Mouse (Mus musculus) forebrain, embryonic 10.5 days (tissue): ENCODE measurements around the gene Npepps. TPM values are rescaled to one million over a fixed set of nuclear protein-coding genes. Genes with fewer than 3 reads are reported as not detected.
"Not testable (repeated sequence)": the region's sequence is repeated elsewhere in the genome, so short reads cannot be mapped to it uniquely, and the experiment has no call there.

ENCODE experiments used
- DNase-seq: peaks from one replicate; pipeline ENCODE4 v3.0.0-alpha.2; 2017; ENCODE audit warnings: low spot score; ENCODE audit errors: extremely low spot score
- H3K27ac ChIP-seq: fragments of 300-500 bp; sonication (generic); 2 replicates; pipeline ENCODE4 v1.5.1; 2016; ENCODE audit warnings: mild to moderate bottlenecking
- H3K27me3 ChIP-seq: fragments of 300-500 bp; sonication (generic); 2 replicates; pipeline ENCODE4 v1.6.1; 2016; ENCODE audit warnings: mild to moderate bottlenecking; ENCODE audit not compliant: poor library complexity, severe bottlenecking
- H3K36me3 ChIP-seq: fragments of 300-500 bp; sonication (generic); replicated peaks from 2 replicates; pipeline ENCODE4 v1.6.1; 2016; ENCODE audit warnings: mild to moderate bottlenecking, moderate library complexity
- H3K4me1 ChIP-seq: fragments of 300-500 bp; sonication (generic); 2 replicates; pipeline ENCODE4 v1.6.1; 2016
- H3K4me3 ChIP-seq: fragments of 300-500 bp; sonication (generic); 2 replicates; pipeline ENCODE4 v1.5.1; 2016; ENCODE audit warnings: mild to moderate bottlenecking, moderate library complexity
- H3K9me3 ChIP-seq: fragments of 300-500 bp; sonication (generic); 2 replicates; pipeline ENCODE4 v1.6.1; 2016; ENCODE audit warnings: mild to moderate bottlenecking, moderate library complexity
- WGBS: fragments of 180-500 bp; shearing (Covaris S2); methylation state at CpG from one replicate; pipeline ENCODE4 v1.1.7; 2016; 5-methylcytosine and 5-hydroxymethylcytosine counted together
- polyA plus RNA-seq: library from polyadenylated mRNA; unstranded; fragments of >200 nt; fragmentation: Nextera tagmentation; extraction: Ambion mirVana; gene quantifications from 2 replicates; pipeline ENCODE4 v1.2.1, GENCODE M21; 2016

Gene Npepps
- polyA plus RNA-seq, 1 experiment from 2014 or later: 96.2 TPM

GRCm38 (mm10) chr11:97210728-97211400 is 69.6 kb downstream of the Npepps start:
- Histone ChIP-seq H3K4me3 (no peak overlapping the region), H3K27me3 (no peaks in the 10 kb centered on the region), H3K36me3 (peaks cover 97% of the 10 kb centered on the region), H3K9me3 (no peaks in the 10 kb centered on the region), H3K27ac (no peak overlapping the region), H3K4me1 (no peaks in the 10 kb centered on the region)
- 88% methylated on average over 9 of the region's 9 CpGs for WGBS
- DNase-seq: no peak

DNA sequence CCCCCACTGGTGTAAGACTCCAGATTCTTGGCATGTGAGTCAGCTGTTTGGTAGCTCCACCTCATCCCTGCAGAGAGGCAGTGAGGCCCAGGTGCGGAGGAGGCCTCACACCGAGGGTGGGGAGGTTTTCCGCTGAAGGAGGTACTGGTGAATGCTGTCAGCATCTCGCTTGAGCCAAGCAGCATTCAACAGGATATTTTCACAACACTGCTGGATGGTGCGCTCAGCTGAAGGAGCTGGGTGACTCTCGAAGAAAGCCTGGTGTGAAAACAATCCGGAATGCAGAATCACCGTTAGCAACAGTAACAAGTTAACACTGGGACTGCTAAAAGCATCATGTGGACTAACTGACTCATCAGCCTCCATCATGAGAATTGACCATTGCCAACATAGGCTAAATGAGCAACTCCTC is 73.4 kb downstream of the Npepps start:
- WGBS: 88% methylated on average over 8 of the region's 8 CpGs
- no peak for DNase-seq
- Histone ChIP-seq H3K4me3 (no peak overlapping the region), H3K4me1 (no peaks in the 10 kb centered on the region), H3K36me3 (peaks cover 70% of the 10 kb centered on the region), H3K9me3 (no peaks in the 10 kb centered on the region), H3K27me3 (no peaks in the 10 kb centered on the region), H3K27ac (no peak overlapping the region)

GRCm38 (mm10) chr11:97199519-97199918 is 80.9 kb downstream of the Npepps start:
- H3K27me3 ChIP-seq: no peaks in the 10 kb centered on the region
- WGBS: 92% methylated on average over 6 of the region's 6 CpGs
- no peaks in the 10 kb centered on the region for H3K9me3 ChIP-seq
- DNase-seq: no peak
- H3K4me3 ChIP-seq: no peak overlapping the region
- peaks cover 6% of the 10 kb centered on the region for H3K36me3 ChIP-seq
- no peaks in the 10 kb centered on the region for H3K4me1 ChIP-seq
- no peak overlapping the region for H3K27ac ChIP-seq

DNA sequence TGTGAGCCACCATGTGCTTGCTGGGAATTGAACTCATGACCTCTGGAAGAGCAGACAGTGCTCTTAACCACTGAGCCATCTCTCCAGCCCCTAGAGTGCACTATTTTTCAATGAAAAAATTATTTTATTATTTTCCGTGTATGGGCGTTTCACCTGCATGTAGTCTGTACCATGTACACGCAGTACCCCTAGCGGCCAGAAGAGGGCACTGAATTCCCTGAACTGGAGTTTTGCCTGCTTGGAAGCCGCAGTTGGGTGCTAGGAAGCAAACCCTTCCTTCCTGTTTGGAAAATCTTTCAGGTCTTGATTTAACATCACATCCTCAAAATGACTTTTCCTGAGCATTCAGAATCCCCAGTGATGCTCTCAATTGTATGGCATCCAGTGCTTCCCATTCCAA is 81.8 kb downstream of the Npepps start:
- peaks cover 9% of the 10 kb centered on the region for H3K36me3 ChIP-seq
- 21% methylated on average over 5 of the region's 5 CpGs for WGBS
- peak; percentile 54 for DNase-seq
- no peaks in the 10 kb centered on the region for H3K9me3 ChIP-seq
- no peak overlapping the region for H3K27ac ChIP-seq
- no peaks in the 10 kb centered on the region for H3K4me1 ChIP-seq
- H3K4me3 ChIP-seq: no peak overlapping the region
- H3K27me3 ChIP-seq: no peaks in the 10 kb centered on the region

DNA sequence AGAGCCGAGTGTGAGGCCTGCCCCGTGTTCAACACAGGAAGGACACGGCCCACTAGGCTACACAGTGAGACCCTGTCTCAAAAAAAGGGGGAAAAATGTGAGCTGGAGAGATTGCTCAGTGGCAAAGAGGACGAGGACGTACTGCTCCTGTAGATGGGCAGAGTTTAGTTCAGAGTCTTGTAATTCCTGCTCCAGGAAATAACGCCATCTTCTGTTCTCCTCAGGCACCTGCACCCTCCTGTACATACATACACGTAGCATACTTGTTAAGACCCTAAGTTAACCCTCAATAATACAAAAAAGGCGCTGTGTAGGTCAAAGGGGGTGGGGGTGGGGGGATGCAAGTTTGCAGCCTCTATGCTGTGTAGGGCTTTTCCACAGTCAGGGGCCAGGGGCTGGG is 83.4 kb downstream of the Npepps start:
- Histone ChIP-seq H3K27ac (no peak overlapping the region), H3K9me3 (no peaks in the 10 kb centered on the region), H3K36me3 (peaks cover 9% of the 10 kb centered on the region), H3K4me3 (no peak overlapping the region), H3K27me3 (no peaks in the 10 kb centered on the region), H3K4me1 (no peaks in the 10 kb centered on the region)
- WGBS: 84% methylated on average over 8 of the region's 8 CpGs
- DNase-seq: no peak

DNA sequence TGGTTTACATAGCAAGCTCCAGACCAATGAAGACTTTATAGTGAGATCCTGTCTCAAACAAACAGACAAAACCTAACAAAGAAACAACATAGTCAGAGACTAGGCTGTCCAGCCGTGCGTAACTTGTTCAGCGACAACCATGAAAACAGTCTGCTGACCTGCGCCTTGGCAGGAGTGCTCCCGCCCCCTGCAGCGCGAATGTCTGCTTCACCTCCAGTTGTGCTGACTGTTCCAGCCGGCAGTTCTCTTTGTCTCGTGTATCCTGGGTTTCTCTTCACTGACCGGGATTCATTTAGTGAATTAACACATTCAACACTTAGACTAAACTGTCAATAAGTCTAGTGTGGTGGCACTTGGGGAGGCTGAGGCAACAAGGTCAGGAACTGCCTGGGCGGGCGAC is 83.9 kb downstream of the Npepps start:
- 77% methylated on average over 12 of the region's 12 CpGs for WGBS
- H3K9me3 ChIP-seq: no peaks in the 10 kb centered on the region

GRCm38 (mm10) chr11:97192621-97192951 is 87.9 kb downstream of the Npepps start:
- Histone ChIP-seq H3K4me3 (no peak overlapping the region), H3K9me3 (no peaks in the 10 kb centered on the region), H3K4me1 (peaks cover 14% of the 10 kb centered on the region), H3K36me3 (peaks cover 27% of the 10 kb centered on the region), H3K27ac (no peak overlapping the region), H3K27me3 (no peaks in the 10 kb centered on the region)
- no peak for DNase-seq

More for the DNA sequence above, 83.9 kb downstream of the Npepps start:
- peaks cover 12% of the 10 kb centered on the region for H3K36me3 ChIP-seq
- no peak overlapping the region for H3K4me3 ChIP-seq
- H3K27me3 ChIP-seq: no peaks in the 10 kb centered on the region
- no peak for DNase-seq
- no peaks in the 10 kb centered on the region for H3K4me1 ChIP-seq
- no peak overlapping the region for H3K27ac ChIP-seq

GRCm38 (mm10) chr11:97191915-97192620 is 88.4 kb downstream of the Npepps start:
- H3K4me3 ChIP-seq: no peak overlapping the region
- no peak for DNase-seq
- H3K9me3 ChIP-seq: no peaks in the 10 kb centered on the region
- H3K4me1 ChIP-seq: peaks cover 16% of the 10 kb centered on the region
- H3K36me3 ChIP-seq: peaks cover 27% of the 10 kb centered on the region
- WGBS: 82% methylated on average over 6 of the region's 6 CpGs
- no peak overlapping the region for H3K27ac ChIP-seq
- H3K27me3 ChIP-seq: no peaks in the 10 kb centered on the region

DNA sequence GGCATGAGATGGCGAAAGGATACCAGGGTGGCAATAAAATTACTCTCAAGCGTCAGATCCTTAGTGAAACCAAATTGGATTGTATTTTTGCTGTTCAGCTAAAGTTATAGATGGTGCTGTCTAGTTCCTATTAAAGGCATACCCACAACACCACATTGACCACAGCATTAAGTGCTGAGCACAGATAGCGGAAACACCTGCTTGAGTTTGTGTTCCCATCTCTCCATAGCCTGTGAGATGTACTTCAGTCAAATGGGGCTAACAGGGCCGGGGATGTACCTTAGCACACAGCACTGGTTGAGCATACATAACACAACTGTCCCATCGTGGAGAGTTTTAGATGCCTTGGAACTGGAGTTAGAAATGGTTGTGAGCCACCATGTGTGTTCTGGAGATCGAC is 89.4 kb downstream of the Npepps start:
- peaks cover 36% of the 10 kb centered on the region for H3K36me3 ChIP-seq

GRCm38 (mm10) chr11:97189645-97190044 is 90.8 kb downstream of the Npepps start:
- Histone ChIP-seq H3K4me1 (peaks cover 40% of the 10 kb centered on the region), H3K4me3 (peak overlapping the region; percentile 95; the same call in 1 of the 2 replicates), H3K27ac (peak overlapping the region; percentile 100; the same call in 1 of the 2 replicates), H3K36me3 (peaks cover 45% of the 10 kb centered on the region)
- not testable (repeated sequence) for H3K27me3 ChIP-seq, DNase-seq, H3K9me3 ChIP-seq
- 90% methylated on average over 6 of the region's 6 CpGs for WGBS

More for the DNA sequence above, 89.4 kb downstream of the Npepps start:
- no peaks in the 10 kb centered on the region for H3K27me3 ChIP-seq
- H3K27ac ChIP-seq: no peak overlapping the region
- WGBS: 91% methylated on average over 6 of the region's 6 CpGs
- no peak for DNase-seq
- H3K4me3 ChIP-seq: no peak overlapping the region
- H3K9me3 ChIP-seq: no peaks in the 10 kb centered on the region
- H3K4me1 ChIP-seq: peaks cover 27% of the 10 kb centered on the region

DNA sequence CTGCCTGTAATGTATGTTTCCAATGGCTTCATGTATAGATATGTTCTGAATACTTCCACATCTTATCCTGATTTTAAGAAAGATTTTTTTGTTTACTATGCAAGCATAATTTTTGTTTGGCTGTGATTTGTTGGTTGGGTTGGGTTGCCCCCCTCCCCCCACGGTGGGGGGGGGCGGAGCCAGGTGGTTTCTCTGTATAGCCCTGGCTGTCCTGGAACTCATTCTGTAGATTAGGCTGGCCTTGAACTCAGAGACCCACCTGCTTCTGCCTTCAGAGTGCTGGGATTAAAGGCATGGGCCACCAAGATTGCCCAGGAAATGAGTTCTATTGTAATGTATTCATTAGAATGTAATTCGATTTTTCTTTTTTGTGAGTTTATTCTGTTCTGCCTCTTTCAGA is 91.2 kb downstream of the Npepps start:
- Histone ChIP-seq H3K4me3 (peak overlapping the region; percentile 95), H3K9me3 (no peaks in the 10 kb centered on the region), H3K27ac (peak overlapping the region; percentile 100), H3K27me3 (no peaks in the 10 kb centered on the region), H3K36me3 (peaks cover 45% of the 10 kb centered on the region), H3K4me1 (peaks cover 44% of the 10 kb centered on the region)
- WGBS: 43% methylated on average over 3 of the region's 3 CpGs
- DNase-seq: no peak

DNA sequence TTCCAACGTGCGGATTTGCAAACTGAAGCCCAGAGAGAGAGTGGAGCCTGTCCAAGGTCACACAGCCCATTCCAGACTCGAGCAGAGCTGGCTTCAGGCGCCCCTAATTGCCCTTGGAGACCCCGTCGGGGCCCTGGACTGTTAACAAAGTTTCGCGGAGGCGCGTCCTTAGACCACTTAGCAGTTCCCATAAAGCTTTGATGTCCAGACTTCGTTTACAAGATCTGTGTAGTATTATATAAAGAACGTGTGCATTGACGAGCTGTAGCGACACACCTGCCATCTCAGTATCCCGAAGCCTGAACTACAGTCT is 91.8 kb downstream of the Npepps start:
- under 1% methylated on average over 15 of the region's 15 CpGs for WGBS
- no peak for DNase-seq

GRCm38 (mm10) chr11:97187764-97188642 is 92.4 kb downstream of the Npepps start, which contains the start of gene Kpnb1:
TSS of gene Kpnb1 (minus strand) at chr11:97187881.
- H3K4me1 ChIP-seq: peaks cover 52% of the 10 kb centered on the region
- H3K9me3 ChIP-seq: no peaks in the 10 kb centered on the region
- DNase-seq: peak; percentile 100
- H3K4me3 ChIP-seq: peak within 1 kb of the TSS; percentile 95
- WGBS: under 1% methylated on average over 98 of the region's 101 CpGs
- peaks cover 57% of the 10 kb centered on the region for H3K36me3 ChIP-seq
- H3K27ac ChIP-seq: peak within 1 kb of the TSS; percentile 100
- no peaks in the 10 kb centered on the region for H3K27me3 ChIP-seq

More for the DNA sequence above, 91.8 kb downstream of the Npepps start:
- Histone ChIP-seq H3K27me3 (no peaks in the 10 kb centered on the region), H3K4me3 (peak overlapping the region; percentile 95), H3K4me1 (peaks cover 51% of the 10 kb centered on the region), H3K27ac (peak overlapping the region; percentile 100), H3K9me3 (no peaks in the 10 kb centered on the region), H3K36me3 (peaks cover 51% of the 10 kb centered on the region)
